Mouse (Mus musculus) hematopoietic stem cell, adult 5-6 weeks (primary cell): ENCODE measurements around the gene Itgb6. TPM values are rescaled to one million over a fixed set of nuclear protein-coding genes. Genes with fewer than 3 reads are reported as not detected.

Source experiments
- ATAC-seq, 2 experiments: fragments of 125-278 bp in 1 of 2; replicated peaks in 1 of 2; 2 replicates each; pipeline ENCODE4 v1.8.0; 2016 to 2017; ENCODE audit warnings: inconsistent platforms in 2 of 2, mild to moderate bottlenecking in 2 of 2, moderate number of reproducible peaks in 2 of 2, low read depth in 1 of 2, moderate TSS enrichment in 1 of 2; ENCODE audit not compliant: low FRiP score in 2 of 2, poor library complexity in 2 of 2, severe bottlenecking in 2 of 2, insufficient read depth in 1 of 2, low TSS enrichment in 1 of 2
- total RNA-seq: library from RNA; stranded (forward); fragments of 172-1452, 232-1000 nt; gene quantifications from 2 replicates; pipeline ENCODE4 v1.2.3, GENCODE M21; 2017

The Itgb6 gene
- total RNA-seq, 1 experiment from 2014 or later: not detected

- no peak for ATAC-seq
Measured at GRCm38 (mm10) chr2:60715771-60716170, 6.7 kb downstream of the Itgb6 start.

- ATAC-seq: no peak
Measured at GRCm38 (mm10) chr2:60714971-60715502, 7.4 kb downstream of the Itgb6 start.

DNA sequence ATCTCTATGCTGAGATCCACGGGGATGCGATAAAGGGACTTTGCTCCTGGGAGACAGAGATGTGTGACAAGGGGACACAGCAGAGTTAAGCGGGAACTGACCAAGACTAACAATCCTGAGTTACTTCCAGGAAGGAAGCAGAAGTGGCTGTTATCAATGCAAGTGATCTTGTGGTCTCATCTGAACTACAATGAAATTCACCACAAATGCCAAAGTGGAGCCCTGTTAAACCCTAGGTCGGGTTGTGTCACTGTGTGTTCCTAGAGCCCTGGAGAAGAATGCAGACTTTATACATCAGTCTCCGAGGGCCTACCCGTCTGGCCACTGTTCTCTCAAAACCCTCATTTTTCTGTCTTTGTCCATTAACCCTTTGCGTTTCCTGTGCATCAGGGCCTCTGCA lies 8.0 kb downstream of the Itgb6 start:
- ATAC-seq: no peak

DNA sequence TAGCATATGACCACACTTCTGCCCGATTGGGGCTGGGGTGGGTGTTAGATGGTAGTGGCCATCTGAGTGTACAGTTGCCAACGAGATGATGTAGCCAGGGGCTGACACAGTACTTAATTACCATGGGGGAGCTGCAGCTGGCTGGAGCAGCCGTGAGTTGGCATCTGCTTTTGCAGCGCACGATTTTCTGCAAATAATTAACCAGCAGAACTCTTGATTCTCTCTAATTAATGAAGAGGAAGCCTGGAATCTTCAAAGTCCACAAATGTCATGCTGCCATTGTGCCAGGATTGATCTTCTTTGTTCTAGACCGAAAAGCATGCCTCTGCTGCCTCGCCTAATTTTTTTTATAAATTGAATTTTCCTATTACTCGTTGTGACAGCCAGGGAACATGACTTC lies 8.6 kb downstream of the Itgb6 start:
- no peak for ATAC-seq

- ATAC-seq: no peak
Measured at GRCm38 (mm10) chr2:60712891-60713290, 9.6 kb downstream of the Itgb6 start.

GRCm38 (mm10) chr2:60712483-60712882 lies 10.0 kb downstream of the Itgb6 start:
- ATAC-seq: no peak

GRCm38 (mm10) chr2:60711098-60711880 lies 11.2 kb downstream of the Itgb6 start:
- no peak for ATAC-seq

GRCm38 (mm10) chr2:60710317-60710716 lies 12.1 kb downstream of the Itgb6 start:
- no peak for ATAC-seq

DNA sequence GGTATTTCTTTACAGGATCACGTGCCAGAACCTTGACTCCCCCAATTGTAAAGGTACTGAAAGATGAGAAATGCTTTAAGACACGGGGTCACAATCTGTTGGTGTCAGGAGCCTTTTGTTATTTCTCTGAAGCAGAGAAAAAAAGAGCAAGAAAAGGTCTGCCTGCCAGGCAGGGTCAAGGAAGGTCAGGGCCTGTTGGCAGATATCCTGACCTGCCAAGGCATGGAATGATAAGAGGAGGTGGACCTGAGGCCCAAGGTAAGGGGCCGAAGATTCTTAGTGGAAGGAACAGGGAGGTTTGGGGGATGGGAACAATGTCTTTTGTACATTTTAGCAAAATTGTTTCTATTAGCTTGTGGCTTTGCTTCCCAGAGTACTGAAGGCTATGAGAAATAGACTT lies 13.8 kb downstream of the Itgb6 start:
- no peak for ATAC-seq

- ATAC-seq: no peak
Measured at GRCm38 (mm10) chr2:60706866-60707265, 15.6 kb downstream of the Itgb6 start.

- no peak for ATAC-seq
Measured at GRCm38 (mm10) chr2:60705426-60705825, 17.0 kb downstream of the Itgb6 start.

DNA sequence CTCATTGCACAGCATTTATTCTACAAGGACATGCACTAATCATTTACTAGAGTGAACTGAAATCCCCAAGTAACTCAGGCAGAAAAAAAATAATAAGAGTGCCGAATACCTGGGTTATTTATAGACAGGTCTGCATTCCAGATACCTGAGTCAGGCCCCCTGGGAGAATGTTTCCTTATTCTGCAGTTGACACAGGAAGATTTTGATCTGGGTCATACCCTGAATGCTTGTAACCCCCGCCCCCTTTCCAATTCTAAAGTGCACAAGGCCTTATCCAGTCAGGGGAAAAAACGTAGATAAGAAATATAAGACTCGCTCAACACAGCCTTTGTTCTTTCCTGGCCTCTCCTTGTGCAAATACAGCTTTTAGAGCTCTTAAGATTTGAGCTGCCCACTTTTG lies 19.1 kb downstream of the Itgb6 start:
- ATAC-seq: no peak

GRCm38 (mm10) chr2:60700956-60701355 lies 21.5 kb downstream of the Itgb6 start:
- ATAC-seq: no peak

- ATAC-seq: no peak
Measured at GRCm38 (mm10) chr2:60700013-60700412, 22.4 kb downstream of the Itgb6 start.

DNA sequence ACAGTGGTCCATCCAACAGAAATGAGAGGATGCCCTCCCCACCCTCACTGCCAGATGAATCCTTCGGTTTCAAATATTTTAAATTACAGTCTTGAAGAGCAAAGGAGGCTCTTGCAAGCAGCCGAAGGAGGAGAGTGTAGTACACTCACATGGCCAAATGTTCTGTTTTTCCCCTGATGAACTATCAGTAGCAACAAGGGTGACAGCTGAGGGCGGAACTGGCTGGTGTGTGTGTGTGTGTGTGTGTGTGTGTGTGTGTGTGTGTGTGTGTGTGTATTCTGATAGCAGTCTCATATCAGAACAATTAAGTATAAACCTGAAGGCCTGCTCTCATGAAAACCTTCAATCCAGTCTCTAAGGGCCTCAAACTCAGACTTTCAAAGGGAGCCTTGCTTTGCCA lies 22.9 kb downstream of the Itgb6 start:
- ATAC-seq: no peak

- ATAC-seq: no peak
Measured at GRCm38 (mm10) chr2:60698155-60698554, 24.3 kb downstream of the Itgb6 start.

- no peak for ATAC-seq
Measured at GRCm38 (mm10) chr2:60697530-60697929, 24.9 kb downstream of the Itgb6 start.

GRCm38 (mm10) chr2:60696559-60696958 lies 25.9 kb downstream of the Itgb6 start:
- no peak for ATAC-seq

DNA sequence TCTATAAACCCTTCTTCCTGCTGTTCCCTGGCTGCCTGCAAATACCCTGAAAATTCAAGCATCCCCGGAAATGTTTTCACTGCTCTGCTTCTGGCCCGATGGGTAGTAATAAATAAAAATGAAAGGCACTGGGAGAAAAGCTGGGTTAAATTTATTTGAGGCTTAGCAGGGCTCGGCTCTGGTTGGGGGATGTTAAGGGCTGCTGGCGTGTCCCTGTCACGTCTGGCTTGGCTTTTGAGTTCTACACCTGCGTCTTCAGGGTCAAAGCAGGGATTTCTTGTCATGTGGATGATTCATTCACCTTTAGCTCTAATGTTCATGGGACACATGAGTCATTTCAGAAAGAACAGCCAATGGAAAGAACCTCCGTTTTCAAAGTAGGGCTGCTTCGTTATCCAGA lies 26.7 kb downstream of the Itgb6 start:
- no peak for ATAC-seq
